ENCODE assay signal across 26 mouse cellular contexts in the genomic region with DNA sequence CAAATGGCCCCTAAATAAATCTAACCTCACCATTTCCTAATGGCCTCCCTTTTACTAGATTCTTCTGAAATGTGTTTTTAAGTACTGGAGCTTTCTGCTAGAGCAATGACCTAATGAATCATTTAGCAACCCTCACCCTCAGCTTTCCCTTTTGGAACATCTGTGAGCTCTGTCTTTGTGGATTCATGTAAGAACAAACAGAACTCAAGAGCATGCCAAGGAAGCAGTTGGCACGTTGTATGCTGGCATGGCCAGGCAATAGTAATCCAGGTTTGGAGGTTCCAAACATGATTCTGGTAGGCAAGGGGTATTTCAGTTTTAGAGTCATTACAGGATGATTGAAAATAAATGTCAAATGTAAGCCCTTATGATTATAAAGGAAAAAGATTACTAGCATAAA.
DNase-seq lines count a peak whose midpoint lies in the region; TF ChIP-seq lines count a peak whose summit lies in the region.
"Had no signal": no experiment of that assay in that cellular context is flagged by ENCODE, and none has a peak within 500 bp of the region (broad histone marks: within the 10 kb centered on the region; RNA-seq: fewer than 3 reads in every experiment).

No protein-coding gene starts in this region.

- WGBS in kidney, adult 2 months = 65% methylated on average over 1 of the region's 1 CpGs
- 52% methylated on average over 1 of the region's 1 CpGs for WGBS in lung, adult 2 months

- H3K27me3 ChIP-seq in kidney, adult 2 months (replicated peaks; ENCODE audit: control insufficient read depth, insufficient read depth, low read length) = no peaks in the 10 kb centered on the region
- H3K27me3 ChIP-seq: embryonic facial prominence, embryonic 13.5 days; forebrain, embryonic 13.5 days; hindbrain, embryonic 12.5 days; limb, embryonic 12.5 days; liver, embryonic 12.5 days; neural tube, embryonic 12.5 days; Patski had no signal

- no peak overlapping the region for H3K4me3 ChIP-seq in kidney, adult 2 months (ENCODE audit: insufficient read depth, low read depth, low read length)
- no peak overlapping the region for H3K4me3 ChIP-seq in lung, adult 2 months (replicated peaks; ENCODE audit: extremely low read depth, low read depth, low read length)
- H3K4me3 ChIP-seq: embryonic facial prominence, embryonic 13.5 days; erythroblast, embryonic 14.5 days; forebrain, embryonic 13.5 days; hindbrain, embryonic 12.5 days; limb, embryonic 12.5 days; liver, embryonic 12.5 days; neural tube, embryonic 12.5 days had no signal

- H3K4me1 ChIP-seq in kidney, adult 2 months (ENCODE audit: control insufficient read depth, insufficient read depth, low read length) = no peaks in the 10 kb centered on the region
- no peaks in the 10 kb centered on the region; the same call in 1 of the 2 replicates for H3K4me1 ChIP-seq in lung, adult 2 months (ENCODE audit: control insufficient read depth, insufficient read depth, low read length)
- H3K4me1 ChIP-seq: embryonic facial prominence, embryonic 13.5 days; forebrain, embryonic 13.5 days; limb, embryonic 12.5 days; liver, embryonic 12.5 days; neural tube, embryonic 12.5 days had no signal

- peak; percentile 43 for DNase-seq in adrenal gland, postnatal 14 days
- DNase-seq in adrenal gland, adult 18-20 months (ENCODE audit: low spot score in 2 of 2) = no peak
- DNase-seq in kidney, adult 2 months = peak; percentile 31
- no peak for DNase-seq in kidney, adult 11 months
- peak; percentile 38 for DNase-seq in 3T3-L1 (ENCODE audit: low read depth, low spot score)
- peak; percentile 83 for DNase-seq in fat pad, adult 2 months (ENCODE audit: extremely low read depth, low read depth, low spot score)
- no peak for DNase-seq in lung, adult 2 months
- DNase-seq in left cerebral cortex, adult 11 months (ENCODE audit: low spot score) = no peak
- DNase-seq: adrenal gland, adult 8-10 months; cerebellum, adult 11-12 months; cerebellum, postnatal 36 days; embryo, embryonic 11 days; gastrocnemius, postnatal 10 days; kidney, postnatal 10 days; lung, embryonic 14.5 days; midbrain, embryonic 14.5 days; retina, postnatal 1 day; right cerebral cortex, postnatal 25 days had no signal

- no peak for TF ChIP-seq CTCF in kidney, adult 2 months (conservative IDR thresholded peaks at IDR 0.05; ENCODE audit: insufficient read depth, insufficient read length, low read depth, low read length)
- TF ChIP-seq CTCF in lung, adult 2 months (IDR thresholded peaks at IDR 0.05; ENCODE audit: insufficient read depth, low read length) = no peak

- TF ChIP-seq POLR2A in kidney, adult 2 months (IDR thresholded peaks at IDR 0.05; ENCODE audit: low read depth, low read length) = no peak
- TF ChIP-seq POLR2A in lung, adult 2 months (IDR thresholded peaks at IDR 0.05; ENCODE audit: borderline replicate concordance, extremely low read depth, low read depth, low read length) = no peak

- H3K36me3 ChIP-seq in kidney, adult 2 months (ENCODE audit: control insufficient read depth, insufficient read depth, low read length) = no peaks in the 10 kb centered on the region
- H3K36me3 ChIP-seq: embryonic facial prominence, embryonic 13.5 days; hindbrain, embryonic 12.5 days; limb, embryonic 12.5 days; liver, embryonic 12.5 days; neural tube, embryonic 12.5 days had no signal

- H3K27ac ChIP-seq in kidney, adult 2 months (ENCODE audit: insufficient read depth, low read depth, low read length) = no peak overlapping the region
- H3K27ac ChIP-seq: embryonic facial prominence, embryonic 13.5 days; forebrain, embryonic 13.5 days; hindbrain, embryonic 12.5 days; limb, embryonic 12.5 days; liver, embryonic 12.5 days; neural tube, embryonic 12.5 days had no signal

Comparison
In these comparisons a context has a peak if more than half of its experiments do, and no peak if none do; other contexts are left out.
1. DNase-seq: peak in adrenal gland, postnatal 14 days (single experiment), kidney, adult 2 months (single experiment), 3T3-L1 (single experiment) and fat pad, adult 2 months (single experiment); none in adrenal gland, adult 18-20 months (0 of 2), kidney, adult 11 months (single experiment), lung, adult 2 months (single experiment) and left cerebral cortex, adult 11 months (single experiment).